Mouse (Mus musculus) spleen, postnatal 4 days (tissue): ENCODE data around the gene Ces4a.
"Not testable (repeated sequence)": the region's sequence is repeated elsewhere in the genome, so short reads cannot be mapped to it uniquely, and the experiment has no call there.

Experiments used
- DNase-seq, 2 experiments: peaks; one replicate each; pipeline ENCODE4 v3.0.0; 2022; ENCODE audit warnings: low spot score in 2 of 2

Ces4a gene

DNA sequence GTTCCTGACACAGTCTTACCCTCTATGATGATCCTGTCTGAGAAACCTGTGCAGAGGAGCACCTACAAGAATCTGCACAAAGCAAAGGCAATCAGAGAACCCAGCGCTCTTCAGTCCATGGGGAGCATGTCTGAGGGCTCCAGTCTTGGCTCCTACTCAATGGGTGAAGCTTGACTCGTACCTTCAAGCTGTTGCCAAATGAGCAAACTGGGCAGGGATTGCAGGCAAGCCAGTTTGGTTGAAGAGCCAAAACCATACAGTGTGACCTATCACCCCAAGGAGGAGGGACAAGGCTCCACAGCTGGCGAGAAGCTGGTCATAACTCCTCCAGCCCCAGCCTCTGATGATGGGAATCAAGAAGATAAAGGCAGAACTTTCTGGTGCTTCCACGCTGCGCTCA is at the start of gene Ces4a:
Gene Ces4a (plus strand): TSS at position 292 of the 400 bp plus-strand sequence.
- DNase-seq: peak in 1 of 2 experiments; percentile 38

DNA sequence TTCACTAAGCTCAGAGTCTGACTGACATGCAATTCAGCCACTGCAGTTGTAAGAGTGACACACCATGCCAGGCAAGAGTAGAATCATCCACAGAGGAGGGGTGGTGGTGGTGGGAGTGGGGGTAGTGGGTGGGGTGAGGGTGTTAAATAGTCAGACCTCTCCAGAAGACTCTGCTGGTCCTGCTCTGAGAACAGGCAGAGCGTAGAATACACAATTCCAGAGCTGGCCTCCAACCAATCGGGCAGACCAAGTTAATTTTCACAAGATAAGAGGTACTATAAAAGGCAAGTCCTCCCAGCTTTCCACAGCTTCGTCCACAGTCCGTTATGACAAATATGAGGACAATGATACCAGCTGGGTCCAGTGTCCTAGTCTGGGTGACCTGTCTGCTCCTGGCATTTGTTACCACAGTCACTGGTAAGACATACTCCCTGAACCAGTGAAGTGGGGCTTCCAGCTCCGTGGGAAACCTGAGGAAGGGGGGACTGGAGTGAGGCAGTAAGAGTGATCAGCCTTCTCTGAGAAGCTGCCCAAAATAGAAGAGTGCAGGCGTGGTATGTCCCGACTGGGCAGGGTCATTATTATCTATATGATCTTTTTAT is 48.0 kb upstream of the Ces4a start, which contains the start of gene Ces3b:
Gene Ces3b (plus strand): TSS at position 305 of the 602 bp plus-strand sequence.
- DNase-seq: no peak

- not testable (repeated sequence) for DNase-seq
Observed at GRCm38 (mm10) chr8:105088166-105088565, 43.4 kb upstream of the Ces4a start.

- no peak for DNase-seq
Observed at GRCm38 (mm10) chr8:105088581-105088980, 43.0 kb upstream of the Ces4a start.

DNA sequence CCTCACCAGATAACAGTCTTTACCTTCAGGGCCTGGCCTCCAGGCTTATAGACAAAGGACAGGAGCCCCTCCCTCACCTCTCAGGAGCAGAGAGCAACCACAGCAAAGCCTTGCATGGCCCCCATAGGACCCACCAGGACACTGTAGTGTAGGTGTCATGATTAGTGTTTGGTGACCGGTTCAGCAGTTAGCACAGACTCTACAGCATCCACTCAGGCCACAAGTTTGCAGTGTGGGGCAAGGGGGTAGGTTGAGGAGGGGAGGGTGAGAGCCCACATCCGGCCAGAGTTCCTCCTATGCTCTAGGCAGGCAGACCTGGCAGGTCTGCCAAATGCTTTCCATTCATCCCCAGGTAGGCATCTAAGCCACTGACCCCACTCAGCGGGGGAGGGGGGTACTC is 37.6 kb upstream of the Ces4a start:
- no peak for DNase-seq

- DNase-seq: not testable (repeated sequence)
Observed at GRCm38 (mm10) chr8:105102101-105102785, 29.4 kb upstream of the Ces4a start.

DNA sequence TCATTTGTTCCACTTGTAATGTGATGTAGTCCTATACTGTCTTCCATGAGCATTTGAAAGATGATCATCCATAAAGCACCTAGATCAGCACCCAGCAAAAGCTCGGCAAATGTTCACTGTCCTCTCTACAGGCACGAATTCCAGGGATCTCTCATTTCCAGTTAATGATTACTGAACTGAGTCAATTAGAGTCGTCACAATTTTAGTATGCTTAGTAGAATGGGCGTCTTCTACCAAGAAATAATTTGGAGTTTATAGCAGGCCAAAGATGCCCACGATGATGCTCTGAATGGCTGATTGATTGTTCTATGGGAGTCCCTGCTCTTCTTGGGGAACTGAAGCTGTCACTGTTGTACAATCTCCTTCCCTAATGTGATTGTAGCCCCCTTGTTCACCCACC is 27.9 kb upstream of the Ces4a start:
- DNase-seq: not testable (repeated sequence)

DNA sequence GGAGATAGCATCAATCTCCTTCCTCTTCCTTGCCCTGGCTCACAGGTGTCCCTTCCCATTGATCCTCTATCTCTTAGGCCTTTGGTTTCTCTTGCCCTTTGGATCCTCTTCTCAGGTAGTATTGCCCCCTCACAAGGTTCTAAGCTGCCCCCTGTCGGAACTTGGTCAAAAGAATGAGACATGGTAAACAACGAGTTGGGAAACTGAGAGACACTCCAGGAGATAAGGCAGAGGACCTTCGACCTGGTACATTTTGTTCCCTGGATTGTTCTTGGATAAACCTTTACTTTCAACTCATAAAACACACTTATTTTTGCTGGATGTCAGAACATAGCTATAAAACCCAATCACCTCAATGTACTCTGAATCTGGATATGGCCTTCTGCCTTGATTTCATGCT is 27.4 kb upstream of the Ces4a start:
- no peak for DNase-seq

GRCm38 (mm10) chr8:105129864-105130263 is 1.7 kb upstream of the Ces4a start:
- no peak for DNase-seq

GRCm38 (mm10) chr8:105138423-105138822 is 6.8 kb downstream of the Ces4a start:
- peak; percentile 51 to 84 for DNase-seq

GRCm38 (mm10) chr8:105142395-105142794 is 10.8 kb downstream of the Ces4a start:
- DNase-seq: no peak

GRCm38 (mm10) chr8:105151654-105152053 is 20.1 kb downstream of the Ces4a start:
- no peak for DNase-seq

- peak in 1 of 2 experiments; percentile 21 for DNase-seq
Observed at GRCm38 (mm10) chr8:105152623-105153398, 21.2 kb downstream of the Ces4a start.

DNA sequence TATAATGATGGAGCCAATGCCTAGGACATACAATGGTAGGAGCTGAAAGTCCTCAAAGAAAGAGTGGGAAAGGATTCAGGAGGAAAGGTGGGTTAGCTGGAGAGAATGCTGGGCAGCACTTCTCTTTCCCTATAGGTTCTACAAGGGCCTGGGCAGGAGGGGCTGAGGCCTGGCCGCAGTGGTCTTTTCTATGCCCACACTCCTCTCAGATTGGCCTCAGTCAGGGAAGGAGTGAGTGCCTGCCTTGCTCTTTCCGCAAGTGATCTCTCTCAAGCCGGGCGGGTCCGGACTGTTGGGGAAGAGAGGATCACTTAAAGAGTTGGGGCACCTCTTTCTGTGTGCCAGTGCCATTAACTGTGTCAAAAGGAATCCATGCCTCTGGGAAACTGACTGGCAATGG is 22.7 kb downstream of the Ces4a start:
- no peak for DNase-seq

DNA sequence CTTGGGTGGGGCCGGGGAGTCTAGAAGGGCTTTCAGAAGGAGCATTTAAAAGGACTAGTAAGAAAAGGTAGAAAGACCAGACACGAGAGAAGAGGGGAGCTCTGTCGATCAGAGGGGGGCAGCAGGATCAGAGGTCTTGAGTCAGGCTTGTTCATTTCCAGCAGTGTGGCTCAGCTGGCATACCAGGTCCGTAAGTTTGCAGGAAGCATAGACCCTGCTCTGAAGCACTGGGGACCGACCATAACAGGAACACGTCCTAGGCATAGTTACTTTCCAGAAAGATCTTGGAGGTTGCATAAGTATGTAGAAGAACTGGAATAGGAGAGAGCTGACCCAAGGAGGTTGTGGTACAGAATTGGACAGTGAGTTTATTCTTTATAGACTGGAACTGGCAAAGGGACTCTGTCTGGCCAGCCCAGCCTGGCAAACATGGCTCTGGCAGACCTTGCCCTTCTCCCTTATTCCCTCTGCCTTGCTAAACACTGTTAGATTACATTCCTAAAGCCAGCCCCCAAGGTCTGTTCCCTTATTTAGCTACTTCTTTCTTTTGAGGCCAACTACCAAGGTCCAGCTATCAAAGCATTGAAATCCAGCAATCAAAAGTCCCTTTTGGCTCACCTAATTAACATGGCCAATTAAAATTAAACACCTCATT is 23.6 kb downstream of the Ces4a start:
- no peak for DNase-seq

GRCm38 (mm10) chr8:105157555-105157954 is 26.0 kb downstream of the Ces4a start:
- DNase-seq: peak; percentile 42 to 79

- no peak for DNase-seq
Observed at GRCm38 (mm10) chr8:105158084-105158483, 26.5 kb downstream of the Ces4a start.

DNA sequence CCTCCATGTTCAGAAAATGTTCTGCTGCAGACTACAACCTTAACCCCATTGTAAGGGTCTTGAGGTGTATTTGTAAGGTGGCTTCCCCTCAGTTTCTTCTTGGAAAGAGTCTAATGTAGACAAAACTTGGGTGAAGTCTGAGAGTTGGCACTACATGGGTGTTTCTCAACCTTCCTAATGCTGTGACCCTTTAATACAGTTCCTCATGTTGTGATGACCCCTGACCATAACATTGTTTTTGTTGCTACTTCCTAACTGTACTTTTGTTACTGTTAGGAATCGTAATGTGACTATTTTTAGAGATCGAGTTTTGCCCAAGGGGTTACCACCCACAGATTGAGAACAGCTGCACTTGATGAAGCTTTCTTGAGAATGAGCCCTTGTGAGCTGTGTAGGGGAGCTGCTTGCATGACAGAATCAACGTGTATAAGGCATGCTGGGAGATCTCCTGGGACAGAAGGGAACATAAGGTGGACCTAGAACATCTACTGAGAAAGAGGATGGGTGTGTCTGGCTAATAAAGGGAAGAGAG is 29.6 kb downstream of the Ces4a start:
- no peak for DNase-seq

DNA sequence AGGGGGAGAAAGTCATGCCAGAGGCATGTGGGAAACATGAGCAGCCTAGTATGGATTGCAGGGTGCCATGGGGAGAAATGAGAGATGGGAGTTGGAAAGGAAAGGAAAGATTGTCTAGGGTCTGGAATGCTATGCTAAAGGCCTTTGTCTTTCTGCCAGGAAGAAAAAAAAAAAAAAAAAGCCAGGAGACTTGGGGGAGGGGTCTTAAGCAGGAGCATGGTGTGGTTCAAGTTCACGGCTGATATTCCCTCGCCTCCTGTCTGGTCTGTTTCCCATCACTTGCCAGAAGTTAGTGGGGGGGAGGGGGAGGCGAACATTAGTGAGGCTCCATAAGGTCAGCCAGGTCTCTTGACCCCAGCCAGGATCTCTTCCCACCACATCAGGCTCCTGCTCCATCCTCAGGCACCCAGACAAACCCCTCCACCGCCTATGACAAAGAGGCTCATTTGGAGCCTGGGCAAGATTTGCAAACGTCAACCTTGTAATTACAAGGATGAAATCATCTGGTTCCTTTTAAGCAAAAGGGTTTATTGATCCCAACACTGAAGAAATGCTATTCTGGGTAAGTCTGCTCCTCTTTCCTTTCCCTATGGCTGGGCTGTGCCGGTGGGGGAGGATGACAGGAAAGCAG is 32.8 kb downstream of the Ces4a start:
- DNase-seq: no peak

DNA sequence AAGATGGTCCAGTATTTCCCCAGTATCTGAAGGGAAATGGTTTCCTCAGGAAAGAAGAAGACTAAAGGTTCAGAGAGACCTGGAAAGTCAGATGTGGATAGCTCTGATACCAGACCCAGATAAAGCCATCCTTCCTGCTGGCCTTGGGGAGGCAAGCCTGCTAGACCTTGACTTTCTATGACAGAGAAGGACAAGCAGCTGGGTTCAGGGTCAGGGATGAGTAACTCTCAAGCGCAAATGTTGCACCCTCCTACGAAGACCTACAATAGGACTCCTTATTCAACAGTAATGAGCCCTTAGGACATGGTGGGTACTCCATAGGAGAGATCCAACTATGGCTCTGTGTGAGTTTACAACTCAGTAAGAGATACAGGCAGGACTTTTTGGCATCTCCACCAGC is 33.6 kb downstream of the Ces4a start:
- no peak for DNase-seq

- DNase-seq: no peak
Observed at GRCm38 (mm10) chr8:105167116-105167515, 35.5 kb downstream of the Ces4a start.
